Mouse (Mus musculus) liver, embryonic 14.5 days (tissue): ENCODE measurements around the gene Max.

ENCODE experiments used
- CTCF ChIP-seq: IDR thresholded peaks from 2 replicates; pipeline ENCODE4 v1.5.1; 2016; ENCODE audit warnings: antibody characterized with exemption, low read depth, control low read depth
- EP300 ChIP-seq: IDR thresholded peaks from 2 replicates; pipeline ENCODE4 v1.6.1; 2016; ENCODE audit warnings: antibody characterized with exemption, low read depth

GRCm38 (mm10) chr12:76957688-76958087 lies 4.3 kb downstream of the Max start:
- TF ChIP-seq CTCF, result no peak
- TF ChIP-seq EP300, result no peak
